Mouse (Mus musculus) brain, adult 2 months (tissue): Measurements from ENCODE around the gene Slc22a21.

ENCODE experiments used
- DNase-seq: peaks from one replicate; pipeline ENCODE4 v3.0.0; 2011; ENCODE audit warnings: low read depth, low spot score

Gene Slc22a21

DNA sequence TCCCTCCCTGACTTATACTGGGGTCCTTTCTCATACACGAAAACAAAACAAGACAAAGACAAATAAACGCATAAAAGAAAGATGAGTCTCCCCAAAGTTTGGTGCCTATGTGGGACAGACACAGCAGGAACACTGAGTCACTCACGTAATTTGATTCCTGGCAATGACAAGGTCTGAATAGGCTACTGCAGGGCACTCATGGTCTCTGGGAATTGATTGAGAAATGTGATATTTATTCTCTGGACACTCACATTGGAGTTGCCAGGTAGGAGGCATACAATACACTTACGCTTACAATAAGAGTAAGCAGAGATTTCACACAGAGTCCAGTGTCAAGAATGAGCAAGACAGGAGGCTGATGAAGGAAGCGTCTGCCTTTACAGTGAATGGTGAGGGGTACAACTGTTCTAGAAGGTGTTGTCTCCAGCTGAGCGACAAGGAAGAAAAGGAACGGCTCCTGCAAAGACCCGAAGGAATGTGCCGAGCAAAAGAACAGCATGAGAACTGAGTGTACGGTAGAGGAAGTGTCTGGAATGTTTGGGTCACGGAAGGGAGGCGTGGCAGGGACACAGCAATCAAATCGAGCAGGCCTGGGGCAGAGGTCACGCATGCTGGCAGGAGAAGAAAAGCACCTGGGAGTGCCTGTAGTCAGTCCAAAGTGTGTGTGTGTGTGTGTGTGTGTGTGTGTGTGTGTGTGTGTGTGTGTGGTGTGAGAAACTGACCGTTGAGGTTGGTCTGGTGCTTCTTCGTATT, 76.2 kb downstream of the Slc22a21 start:
- DNase-seq: no peak

DNA sequence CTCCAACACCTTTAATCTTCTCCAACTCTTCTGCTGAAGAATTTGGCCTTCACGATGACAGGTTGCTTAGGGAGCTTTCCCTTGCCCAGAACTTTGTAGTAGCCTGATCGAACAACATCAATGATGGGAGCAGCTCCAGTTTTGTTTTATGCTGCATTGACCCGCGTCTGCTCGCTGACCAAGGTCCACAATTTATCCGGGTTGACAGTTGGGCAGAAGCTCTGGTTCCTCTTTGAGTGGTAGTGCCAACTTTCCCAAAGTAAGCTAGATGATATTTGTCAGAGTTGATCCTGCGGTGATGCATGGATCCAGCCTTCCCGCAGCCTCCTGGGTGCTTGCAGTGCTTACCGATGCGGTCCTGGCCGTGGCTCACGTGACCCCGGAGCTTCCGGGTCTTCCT, 77.4 kb downstream of the Slc22a21 start:
- DNase-seq: no peak

DNA sequence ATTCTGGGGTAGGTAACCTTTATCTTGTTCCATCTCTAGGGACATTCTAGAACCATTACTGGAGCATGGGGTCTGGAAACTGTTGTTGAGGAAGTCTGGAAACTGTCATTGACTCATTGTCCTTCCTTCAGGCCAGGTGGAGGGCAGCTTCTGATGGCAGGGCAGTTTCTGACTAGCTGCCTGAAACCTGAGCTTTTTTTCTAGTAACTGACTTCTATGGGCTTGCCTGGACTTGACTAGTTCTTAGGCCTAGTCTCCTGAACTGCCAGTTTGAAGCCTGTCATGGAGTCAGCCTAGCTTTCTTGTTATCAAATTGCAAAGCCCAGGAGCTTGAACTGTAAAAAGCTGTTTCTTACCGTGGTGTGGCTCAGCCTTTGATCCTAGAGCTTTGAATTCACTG, 79.1 kb downstream of the Slc22a21 start:
- DNase-seq: no peak

DNA sequence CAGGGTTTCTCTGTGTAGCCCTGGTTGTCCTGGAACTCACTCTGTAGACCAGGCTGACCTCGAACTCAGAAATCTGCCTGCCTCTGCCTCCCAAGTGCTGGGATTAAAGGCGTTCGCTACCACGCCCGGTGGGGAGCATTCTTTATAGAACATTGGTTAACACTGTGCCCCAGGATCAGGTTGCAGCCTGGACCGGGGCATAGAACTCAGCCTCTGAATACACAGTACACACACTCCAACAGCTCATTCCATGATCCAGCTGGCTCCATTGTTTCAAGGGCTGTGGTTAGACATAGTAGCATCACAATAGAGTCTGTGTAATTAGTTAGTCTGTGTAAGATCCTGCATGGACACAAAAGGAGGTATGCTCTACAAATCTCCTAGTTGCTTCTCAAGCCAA, 80.2 kb downstream of the Slc22a21 start:
- DNase-seq: no peak
